Mouse (Mus musculus): ENCODE measurements around the gene Msrb3. TPM values are rescaled to one million over a fixed set of nuclear protein-coding genes. Genes with fewer than 3 reads are reported as not detected.

Gene Msrb3
- polyA plus RNA-seq, 1 experiment from 2014 or later, result 9.2 TPM

DNA sequence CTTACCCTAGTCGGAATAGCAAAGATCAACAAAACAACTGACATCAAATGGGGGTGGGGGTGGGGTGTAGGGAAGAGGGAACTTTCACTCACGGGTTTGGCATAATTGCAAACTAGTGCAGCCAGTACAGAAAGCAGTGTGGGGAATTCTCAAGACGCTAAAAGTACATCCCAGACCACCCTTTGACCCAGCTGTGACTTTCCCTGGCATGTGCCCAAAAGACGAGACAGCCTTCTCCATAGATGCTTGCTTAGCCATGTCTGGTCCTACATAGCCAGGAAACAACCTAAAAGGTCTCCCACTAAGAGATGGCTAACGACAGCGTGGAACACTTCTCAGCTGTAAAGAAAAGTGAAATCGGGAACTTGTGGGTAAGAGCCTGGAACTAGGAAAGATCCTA lies 58.9 kb downstream of the Msrb3 start:
- Histone ChIP-seq H3K4me3 (ENCODE audit: low read depth, low read length) (no peak overlapping the region), H3K4me1 (replicated peaks; ENCODE audit: control insufficient read depth, insufficient read depth, low read length) (no peaks in the 10 kb centered on the region), H3K27me3 (ENCODE audit: control insufficient read depth, insufficient read depth, low read length) (no peaks in the 10 kb centered on the region), H3K36me3 (ENCODE audit: control insufficient read depth, insufficient read depth, low read length) (no peaks in the 10 kb centered on the region), H3K9me3 (ENCODE audit: control insufficient read depth, low read length) (no peaks in the 10 kb centered on the region), H3K27ac (ENCODE audit: low read depth, low read length) (no peak overlapping the region), H3K4me2 (replicated peaks; ENCODE audit: low read depth, low read length) (no peak overlapping the region), H3K9ac (ENCODE audit: low read depth, low read length) (no peak overlapping the region)
- ATAC-seq (ENCODE audit: low FRiP score), result no peak
- DNase-seq (ENCODE audit: low spot score), result no peak
- 79% methylated on average over 7 of the region's 7 CpGs for WGBS

DNA sequence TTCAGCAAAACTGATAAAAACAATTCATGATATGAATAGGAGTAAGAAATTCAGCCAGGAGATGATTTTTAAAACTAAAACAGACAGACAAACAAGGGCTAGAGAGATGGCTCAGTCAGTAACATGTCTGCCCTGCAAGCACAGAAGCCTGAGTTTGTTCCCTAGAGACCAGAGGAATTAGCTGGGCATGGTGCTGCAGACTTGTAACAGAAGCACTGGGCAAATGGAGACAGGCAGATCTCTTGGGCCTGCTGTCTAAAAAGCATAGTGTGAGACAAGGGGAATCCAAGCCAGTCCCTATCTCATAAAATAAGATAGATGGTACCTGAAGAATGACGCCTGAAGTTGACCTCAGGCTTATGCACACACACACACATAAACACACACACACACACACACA lies 64.4 kb downstream of the Msrb3 start:
- no peak overlapping the region for H3K27ac ChIP-seq (ENCODE audit: low read depth, low read length)
- H3K4me2 ChIP-seq (replicated peaks; ENCODE audit: low read depth, low read length), result no peak overlapping the region
- no peak overlapping the region for H3K4me3 ChIP-seq (ENCODE audit: low read depth, low read length)
- H3K9me3 ChIP-seq (ENCODE audit: control insufficient read depth, low read length), result no peaks in the 10 kb centered on the region
- H3K36me3 ChIP-seq (ENCODE audit: control insufficient read depth, insufficient read depth, low read length), result no peaks in the 10 kb centered on the region
- WGBS, result 92% methylated on average over 1 of the region's 1 CpGs
- H3K27me3 ChIP-seq (ENCODE audit: control insufficient read depth, insufficient read depth, low read length), result no peaks in the 10 kb centered on the region
- H3K9ac ChIP-seq (ENCODE audit: low read depth, low read length), result no peak overlapping the region
- no peak for DNase-seq (ENCODE audit: low spot score)
- H3K4me1 ChIP-seq (replicated peaks; ENCODE audit: control insufficient read depth, insufficient read depth, low read length), result no peaks in the 10 kb centered on the region
- no peak for ATAC-seq (ENCODE audit: low FRiP score)

DNA sequence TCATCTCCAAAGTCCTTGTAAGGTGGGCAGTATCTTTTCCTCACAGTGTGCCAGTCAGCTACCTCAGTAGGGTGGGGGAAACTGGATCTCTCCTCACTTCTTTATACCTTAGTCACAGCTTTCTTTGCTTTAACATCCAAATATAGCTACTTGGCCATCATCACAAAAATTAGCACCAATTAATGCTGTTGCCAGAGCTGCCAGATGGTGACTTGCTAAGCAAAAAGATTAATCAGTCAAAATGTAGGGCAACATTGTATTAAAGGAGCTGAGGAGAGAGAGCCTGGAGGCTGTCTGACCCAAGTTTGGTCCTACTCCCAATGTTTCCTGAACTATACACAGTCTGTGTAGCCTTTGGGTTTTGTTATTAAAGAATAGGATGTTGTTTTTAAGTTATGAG lies 65.1 kb downstream of the Msrb3 start:
- H3K27ac ChIP-seq (ENCODE audit: low read depth, low read length), result no peak overlapping the region
- ATAC-seq (ENCODE audit: low FRiP score), result no peak
- DNase-seq (ENCODE audit: low spot score), result no peak
- H3K4me1 ChIP-seq (replicated peaks; ENCODE audit: control insufficient read depth, insufficient read depth, low read length), result no peaks in the 10 kb centered on the region
- H3K4me3 ChIP-seq (ENCODE audit: low read depth, low read length), result no peak overlapping the region
- H3K9me3 ChIP-seq (ENCODE audit: control insufficient read depth, low read length), result no peaks in the 10 kb centered on the region
- no peaks in the 10 kb centered on the region for H3K36me3 ChIP-seq (ENCODE audit: control insufficient read depth, insufficient read depth, low read length)
- no peak overlapping the region for H3K9ac ChIP-seq (ENCODE audit: low read depth, low read length)
- H3K27me3 ChIP-seq (ENCODE audit: control insufficient read depth, insufficient read depth, low read length), result no peaks in the 10 kb centered on the region
- no peak overlapping the region for H3K4me2 ChIP-seq (replicated peaks; ENCODE audit: low read depth, low read length)

DNA sequence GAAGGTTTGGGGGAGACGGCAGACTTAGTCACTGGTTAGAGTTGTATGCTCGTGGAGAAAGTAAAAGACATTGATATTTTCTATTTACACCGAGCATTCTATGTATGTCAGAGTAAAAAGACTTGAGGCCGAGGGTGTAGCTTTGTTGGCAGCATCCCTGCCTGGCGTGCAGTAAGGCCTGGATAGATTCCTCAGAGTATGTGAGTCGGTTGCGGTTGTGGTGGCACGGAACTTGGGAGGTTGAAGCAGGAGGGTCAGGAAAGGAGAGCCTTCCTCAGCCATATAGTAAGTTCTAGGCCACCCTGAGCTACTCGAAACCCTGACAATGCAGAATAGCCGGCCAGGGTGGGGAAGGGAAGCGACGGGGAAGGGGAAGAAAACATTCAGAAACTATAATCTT lies 71.1 kb downstream of the Msrb3 start:
- Histone ChIP-seq H3K4me1 (replicated peaks; ENCODE audit: control insufficient read depth, insufficient read depth, low read length) (no peaks in the 10 kb centered on the region), H3K9me3 (ENCODE audit: control insufficient read depth, low read length) (no peaks in the 10 kb centered on the region), H3K27ac (ENCODE audit: low read depth, low read length) (no peak overlapping the region), H3K4me2 (replicated peaks; ENCODE audit: low read depth, low read length) (no peak overlapping the region), H3K27me3 (ENCODE audit: control insufficient read depth, insufficient read depth, low read length) (no peaks in the 10 kb centered on the region), H3K36me3 (ENCODE audit: control insufficient read depth, insufficient read depth, low read length) (no peaks in the 10 kb centered on the region), H3K9ac (ENCODE audit: low read depth, low read length) (no peak overlapping the region), H3K4me3 (ENCODE audit: low read depth, low read length) (no peak overlapping the region)
- no peak for ATAC-seq (ENCODE audit: low FRiP score)
- no peak for DNase-seq (ENCODE audit: low spot score)
- 92% methylated on average over 12 of the region's 12 CpGs for WGBS

DNA sequence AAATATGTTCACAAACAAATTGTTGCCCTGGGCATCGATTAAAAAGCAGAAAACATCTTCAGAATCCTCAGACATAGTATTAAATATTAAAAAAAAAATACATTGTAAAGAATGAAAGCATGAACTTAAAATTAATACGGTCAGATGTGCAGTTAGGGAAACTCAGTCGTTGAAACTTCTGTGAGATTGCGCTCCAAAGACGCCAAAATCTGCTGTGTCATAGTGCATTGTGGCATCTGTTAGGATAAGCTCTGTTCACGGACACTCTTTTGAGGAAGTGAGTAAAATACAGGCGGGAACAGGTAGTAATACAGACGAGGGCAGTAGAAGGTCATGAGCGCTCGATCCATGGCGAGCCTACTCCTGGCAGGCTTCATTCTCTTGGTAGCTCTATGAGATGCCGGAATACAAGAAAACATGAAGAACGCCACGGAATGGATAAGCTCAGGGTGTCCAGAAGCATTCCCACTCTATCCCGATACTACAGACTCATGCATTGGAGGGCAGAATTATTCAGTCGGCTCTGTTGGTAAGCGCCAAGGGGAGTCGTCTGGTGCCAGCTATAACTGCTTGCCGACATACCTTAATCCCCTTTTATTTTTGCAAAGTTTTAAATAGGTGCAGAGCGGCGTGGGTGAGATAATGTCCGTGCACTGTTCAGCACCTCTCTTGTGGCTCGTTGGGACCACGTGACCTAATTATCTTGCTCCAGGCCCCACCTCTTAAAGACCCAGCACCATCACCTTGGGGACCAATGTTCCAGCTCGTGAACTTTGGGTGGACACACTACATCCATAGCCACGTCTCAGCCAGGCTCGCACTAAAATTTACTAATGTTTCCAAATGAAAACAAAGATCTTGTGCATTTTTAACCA lies 71.9 kb downstream of the Msrb3 start:
- ATAC-seq (ENCODE audit: low FRiP score), result no peak
- Histone ChIP-seq H3K4me3 (ENCODE audit: low read depth, low read length) (no peak overlapping the region), H3K9me3 (ENCODE audit: control insufficient read depth, low read length) (no peaks in the 10 kb centered on the region), H3K27ac (ENCODE audit: low read depth, low read length) (no peak overlapping the region), H3K4me2 (replicated peaks; ENCODE audit: low read depth, low read length) (no peak overlapping the region), H3K36me3 (ENCODE audit: control insufficient read depth, insufficient read depth, low read length) (no peaks in the 10 kb centered on the region), H3K27me3 (ENCODE audit: control insufficient read depth, insufficient read depth, low read length) (no peaks in the 10 kb centered on the region), H3K4me1 (replicated peaks; ENCODE audit: control insufficient read depth, insufficient read depth, low read length) (no peaks in the 10 kb centered on the region), H3K9ac (ENCODE audit: low read depth, low read length) (no peak overlapping the region)
- no peak for DNase-seq (ENCODE audit: low spot score)
- WGBS, result 84% methylated on average over 27 of the region's 27 CpGs

DNA sequence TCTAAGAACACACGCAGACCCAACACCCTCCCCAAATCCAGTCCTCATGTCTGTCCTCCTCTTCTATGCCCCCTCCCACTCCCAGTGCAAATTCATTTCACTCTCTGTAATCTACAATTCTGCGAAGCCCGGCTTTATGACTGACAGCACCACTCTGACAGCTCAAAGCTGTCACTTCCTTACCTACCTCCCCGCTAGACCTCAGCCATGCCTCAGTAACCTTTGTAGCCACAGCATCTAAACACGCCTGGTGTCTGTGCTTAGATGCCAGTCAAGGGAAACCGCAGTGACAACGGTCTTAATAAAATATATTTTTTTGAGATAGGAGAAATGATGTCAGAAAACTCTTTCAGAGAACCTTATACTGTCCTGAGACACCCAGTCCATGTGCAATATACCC lies 72.5 kb downstream of the Msrb3 start:
- H3K9me3 ChIP-seq (ENCODE audit: control insufficient read depth, low read length), result no peaks in the 10 kb centered on the region
- H3K4me1 ChIP-seq (replicated peaks; ENCODE audit: control insufficient read depth, insufficient read depth, low read length), result no peaks in the 10 kb centered on the region
- no peaks in the 10 kb centered on the region for H3K27me3 ChIP-seq (ENCODE audit: control insufficient read depth, insufficient read depth, low read length)
- ATAC-seq (ENCODE audit: low FRiP score) (no peak), DNase-seq (ENCODE audit: low spot score) (no peak)
- H3K4me2 ChIP-seq (replicated peaks; ENCODE audit: low read depth, low read length), result no peak overlapping the region
- no peak overlapping the region for H3K27ac ChIP-seq (ENCODE audit: low read depth, low read length)
- H3K36me3 ChIP-seq (ENCODE audit: control insufficient read depth, insufficient read depth, low read length), result no peaks in the 10 kb centered on the region
- WGBS, result 89% methylated on average over 7 of the region's 7 CpGs
- no peak overlapping the region for H3K4me3 ChIP-seq (ENCODE audit: low read depth, low read length)
- H3K9ac ChIP-seq (ENCODE audit: low read depth, low read length), result no peak overlapping the region

DNA sequence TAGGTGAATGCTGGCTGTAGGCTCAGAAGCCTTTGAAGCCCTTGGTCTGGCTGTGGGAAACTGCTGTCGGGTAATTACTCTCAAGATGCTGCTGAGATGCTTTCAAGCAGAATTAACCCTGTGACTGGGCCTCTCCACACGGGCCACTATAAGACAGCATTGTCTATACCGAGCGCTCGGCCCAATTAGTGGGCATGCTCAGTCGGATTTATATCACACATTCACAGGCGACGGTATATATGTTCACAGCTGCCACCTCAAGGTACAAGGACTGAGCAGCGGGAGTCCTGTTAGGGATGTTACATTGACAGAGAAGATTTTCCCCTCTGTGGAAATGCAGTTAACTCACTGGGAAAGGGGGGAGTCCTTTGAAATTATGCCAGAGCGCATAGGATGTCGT lies 73.3 kb downstream of the Msrb3 start:
- 59% methylated on average over 11 of the region's 11 CpGs for WGBS
- H3K4me2 ChIP-seq (replicated peaks; ENCODE audit: low read depth, low read length), result no peak overlapping the region
- no peaks in the 10 kb centered on the region for H3K27me3 ChIP-seq (ENCODE audit: control insufficient read depth, insufficient read depth, low read length)
- no peaks in the 10 kb centered on the region for H3K36me3 ChIP-seq (ENCODE audit: control insufficient read depth, insufficient read depth, low read length)
- H3K9ac ChIP-seq (ENCODE audit: low read depth, low read length), result no peak overlapping the region
- no peak overlapping the region for H3K4me3 ChIP-seq (ENCODE audit: low read depth, low read length)
- peak; percentile 9 for DNase-seq (ENCODE audit: low spot score)
- ATAC-seq (ENCODE audit: low FRiP score), result no peak
- no peaks in the 10 kb centered on the region for H3K4me1 ChIP-seq (replicated peaks; ENCODE audit: control insufficient read depth, insufficient read depth, low read length)
- no peak overlapping the region for H3K27ac ChIP-seq (ENCODE audit: low read depth, low read length)
- H3K9me3 ChIP-seq (ENCODE audit: control insufficient read depth, low read length), result no peaks in the 10 kb centered on the region

DNA sequence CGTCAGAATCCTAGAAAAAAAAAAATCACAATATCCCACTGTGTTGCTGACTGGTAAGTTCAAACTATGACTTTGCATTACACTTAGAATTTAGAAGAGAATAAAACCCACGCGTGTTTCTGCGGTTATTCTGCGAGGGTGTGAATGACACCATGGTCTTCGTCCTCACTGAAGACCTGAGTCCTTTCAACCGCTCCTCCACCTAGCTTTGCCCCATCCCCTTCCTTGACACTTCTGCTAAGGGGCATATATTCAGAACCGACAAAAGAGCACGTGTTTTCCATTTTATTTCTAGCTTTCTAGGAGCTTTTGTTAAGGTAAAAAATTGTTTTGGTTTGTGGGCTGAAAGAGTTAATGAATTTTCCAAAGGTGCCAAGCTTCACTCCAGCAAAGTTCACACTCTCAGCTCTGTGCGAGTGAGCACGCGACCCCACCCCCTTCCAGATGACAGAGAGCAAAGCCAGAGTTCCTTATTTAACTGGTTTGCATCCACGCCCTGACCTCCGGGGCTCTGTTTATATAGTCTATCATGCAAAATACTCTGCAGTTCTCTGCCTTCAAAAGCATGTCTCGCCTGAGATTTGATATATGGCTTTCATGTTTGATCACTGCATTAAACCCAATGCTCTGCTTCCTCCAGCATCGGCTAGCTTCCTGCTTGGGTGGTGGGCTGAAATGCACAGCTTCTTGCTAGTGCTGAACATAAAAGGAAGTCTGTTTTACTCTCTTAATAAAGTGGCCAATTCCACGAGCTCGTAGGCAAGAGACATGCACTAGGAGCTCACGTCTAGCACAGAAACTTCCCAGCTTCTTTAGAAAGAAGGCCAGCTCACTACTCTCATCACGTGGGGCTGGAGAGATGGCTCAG lies 77.2 kb downstream of the Msrb3 start:
- Histone ChIP-seq H3K4me3 (ENCODE audit: low read depth, low read length) (no peak overlapping the region), H3K27me3 (ENCODE audit: control insufficient read depth, insufficient read depth, low read length) (no peaks in the 10 kb centered on the region), H3K4me1 (replicated peaks; ENCODE audit: control insufficient read depth, insufficient read depth, low read length) (no peaks in the 10 kb centered on the region), H3K9ac (ENCODE audit: low read depth, low read length) (no peak overlapping the region), H3K9me3 (ENCODE audit: control insufficient read depth, low read length) (no peaks in the 10 kb centered on the region), H3K4me2 (replicated peaks; ENCODE audit: low read depth, low read length) (no peak overlapping the region), H3K27ac (ENCODE audit: low read depth, low read length) (no peak overlapping the region), H3K36me3 (ENCODE audit: control insufficient read depth, insufficient read depth, low read length) (no peaks in the 10 kb centered on the region)
- DNase-seq (ENCODE audit: low spot score), result no peak
- 60% methylated on average over 20 of the region's 20 CpGs for WGBS
- ATAC-seq (ENCODE audit: low FRiP score), result no peak

Measured in hindbrain, embryonic 11.5 days (tissue).